10 mouse cellular contexts compared by ENCODE assay signal in genomic region chr3:31213802-31214201, GRCm38 (mm10).
DNase-seq lines count a peak whose midpoint lies in the region; ATAC-seq lines count a peak whose summit lies in the region.
"Had no signal": no experiment of that assay in that cellular context is flagged by ENCODE, and none has a peak within 500 bp of the region (broad histone marks: within the 10 kb centered on the region; RNA-seq: fewer than 3 reads in every experiment).

No protein-coding gene starts in this region.

- no peak overlapping the region for H3K9ac ChIP-seq in forebrain, embryonic 11.5 days (ENCODE audit: low read length)
- no peak overlapping the region for H3K9ac ChIP-seq in limb, embryonic 12.5 days (replicated peaks)
- H3K9ac ChIP-seq: lung, embryonic 14.5 days had no signal

- H3K4me3 ChIP-seq in forebrain, embryonic 11.5 days (ENCODE audit: low read depth, low read length): no peak overlapping the region
- H3K4me3 ChIP-seq in limb, embryonic 12.5 days (replicated peaks): no peak overlapping the region

- ATAC-seq in forebrain, embryonic 11.5 days (replicated peaks; ENCODE audit: low FRiP score): no peak
- no peak for ATAC-seq in limb, embryonic 12.5 days (ENCODE audit: insufficient number of reproducible peaks, insufficient read depth, low FRiP score, low TSS enrichment, low read depth)

- 29% methylated on average over 3 of the region's 3 CpGs for WGBS in forebrain, embryonic 11.5 days
- WGBS in limb, embryonic 12.5 days: 25% methylated on average over 3 of the region's 3 CpGs

- peak; percentile 34 for DNase-seq in right cerebral cortex, adult 18-20 months
- no peak for DNase-seq in right cerebral cortex, postnatal 36 days (ENCODE audit: low spot score in 2 of 2)
- DNase-seq in forebrain, embryonic 11.5 days (ENCODE audit: low spot score): peak; percentile 46
- no peak for DNase-seq in thymus, postnatal 25 days
- no peak for DNase-seq in urinary bladder, postnatal 36 days (ENCODE audit: low spot score in 2 of 2)
- no peak for DNase-seq in adrenal gland, postnatal 36 days
- no peak for DNase-seq in adrenal gland, postnatal 10 days
- DNase-seq: heart, postnatal 10 days; lung, embryonic 14.5 days had no signal

- H3K27ac ChIP-seq in forebrain, embryonic 11.5 days (ENCODE audit: low read depth, low read length): no peak overlapping the region
- H3K27ac ChIP-seq in limb, embryonic 12.5 days: peak overlapping the region; percentile 92

- H3K9me3 ChIP-seq in forebrain, embryonic 11.5 days (ENCODE audit: control insufficient read depth, low read length): no peaks in the 10 kb centered on the region
- H3K9me3 ChIP-seq in limb, embryonic 12.5 days: no peaks in the 10 kb centered on the region

- no peak overlapping the region for H3K4me2 ChIP-seq in forebrain, embryonic 11.5 days (ENCODE audit: low read depth, low read length, severe bottlenecking)
- no peak overlapping the region for H3K4me2 ChIP-seq in limb, embryonic 12.5 days
- H3K4me2 ChIP-seq: lung, embryonic 14.5 days had no signal

- H3K36me3 ChIP-seq in forebrain, embryonic 11.5 days (ENCODE audit: control insufficient read depth, insufficient read depth, low read length): no peaks in the 10 kb centered on the region
- H3K36me3 ChIP-seq in limb, embryonic 12.5 days: no peaks in the 10 kb centered on the region

- H3K27me3 ChIP-seq in forebrain, embryonic 11.5 days (ENCODE audit: control insufficient read depth, insufficient read depth, low read length): no peaks in the 10 kb centered on the region
- no peaks in the 10 kb centered on the region for H3K27me3 ChIP-seq in limb, embryonic 12.5 days

- H3K4me1 ChIP-seq in forebrain, embryonic 11.5 days (replicated peaks; ENCODE audit: control insufficient read depth, insufficient read depth, low read length): 0 out of 2 replicates have a peak, but pooled peaks cover 3% of the 10 kb centered on the region
- peaks cover 48% of the 10 kb centered on the region for H3K4me1 ChIP-seq in limb, embryonic 12.5 days (replicated peaks)

Comparison
In these comparisons a context has a peak if more than half of its experiments do, and no peak if none do; other contexts are left out.
1. DNase-seq: peak in right cerebral cortex, adult 18-20 months (single experiment) and forebrain, embryonic 11.5 days (single experiment); none in right cerebral cortex, postnatal 36 days (0 of 2), thymus, postnatal 25 days (single experiment), urinary bladder, postnatal 36 days (0 of 2), adrenal gland, postnatal 36 days (0 of 2) and adrenal gland, postnatal 10 days (single experiment).